Mouse (Mus musculus) embryonic facial prominence, embryonic 12.5 days (tissue): ENCODE results near the gene Gm4952. TPM values are rescaled to one million over a fixed set of nuclear protein-coding genes. Genes with fewer than 3 reads are reported as not detected.

Source experiments
- polyA plus RNA-seq: library from polyadenylated mRNA; unstranded; fragments of >200 nt; fragmentation: Nextera tagmentation; extraction: Ambion mirVana; gene quantifications from 2 replicates; pipeline ENCODE4 v1.2.1, GENCODE M21; 2016

Gene Gm4952
- polyA plus RNA-seq, 1 experiment from 2014 or later: 0.06 TPM

Other genes starting within 250 kb of the Gm4952 start
- not detected in 2 replicates for gene Olfr1440, start 212.7 kb upstream of the Gm4952 start, polyA plus RNA-seq
- not detected in 2 replicates for gene Olfr1441, start 182.5 kb upstream of the Gm4952 start, polyA plus RNA-seq
- gene Pfpl, start 172.1 kb upstream of the Gm4952 start, polyA plus RNA-seq: not detected in 2 replicates
- 0.41 and 0.49 TPM in 2 replicates for gene Mpeg1, start 139.2 kb upstream of the Gm4952 start, polyA plus RNA-seq
- gene Dtx4, start 98.5 kb upstream of the Gm4952 start, polyA plus RNA-seq: 10.9 and 13.2 TPM in 2 replicates
- gene Fam111a, start 54.2 kb upstream of the Gm4952 start, polyA plus RNA-seq: 21.6 and 23.4 TPM in 2 replicates
- gene Glyat, start 33.3 kb downstream of the Gm4952 start, polyA plus RNA-seq: not detected in 2 replicates
- not detected in 2 replicates for gene Olfr1442, start 70.5 kb downstream of the Gm4952 start, polyA plus RNA-seq
- not detected in 2 replicates for gene Olfr1443, start 78.1 kb downstream of the Gm4952 start, polyA plus RNA-seq
- gene Keg1, start 95.8 kb downstream of the Gm4952 start, polyA plus RNA-seq: not detected in 2 replicates
- 2.2 and 2.7 TPM in 2 replicates for gene Cntf, start 165.7 kb downstream of the Gm4952 start, polyA plus RNA-seq
- 17.0 and 18.5 TPM in 2 replicates for gene Zfp91, start 196.2 kb downstream of the Gm4952 start, polyA plus RNA-seq
- 1.1 and 1.3 TPM in 2 replicates for gene Lpxn, start 196.2 kb downstream of the Gm4952 start, polyA plus RNA-seq
- not detected in 2 replicates for gene Gm5244, start 246.7 kb downstream of the Gm4952 start, polyA plus RNA-seq